Mouse (Mus musculus) c-Kit-negative CD71-positive TER-119-positive erythroid progenitor cells, embryonic 14.5 days (primary cell): Measurements from ENCODE around the gene Tcf7l2.

Source experiments
- DNase-seq: peaks from one replicate; pipeline ENCODE4 v3.0.0-alpha.2; 2013; ENCODE audit warnings: low read depth, low spot score

The Tcf7l2 gene

DNA sequence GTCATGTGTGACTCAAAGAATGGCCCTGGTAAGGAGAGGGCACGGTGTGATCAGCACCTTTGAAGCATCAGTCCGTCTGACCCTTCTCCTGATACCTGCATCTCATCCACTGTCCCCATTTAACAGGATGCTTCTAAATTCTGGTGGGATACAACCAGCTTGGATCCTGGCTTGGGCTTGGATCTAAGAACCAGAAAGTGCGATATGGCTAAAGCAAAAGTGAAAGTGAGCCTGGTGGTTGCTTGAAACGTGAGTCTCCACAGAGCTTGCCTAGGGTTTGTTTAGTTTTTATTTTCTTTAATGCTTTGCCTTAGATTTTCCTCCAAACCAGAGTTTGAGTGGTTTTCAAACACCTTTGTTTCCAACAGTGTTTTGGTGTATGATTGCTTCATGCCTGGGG, 51.4 kb downstream of the Tcf7l2 start:
- DNase-seq, result no peak

DNA sequence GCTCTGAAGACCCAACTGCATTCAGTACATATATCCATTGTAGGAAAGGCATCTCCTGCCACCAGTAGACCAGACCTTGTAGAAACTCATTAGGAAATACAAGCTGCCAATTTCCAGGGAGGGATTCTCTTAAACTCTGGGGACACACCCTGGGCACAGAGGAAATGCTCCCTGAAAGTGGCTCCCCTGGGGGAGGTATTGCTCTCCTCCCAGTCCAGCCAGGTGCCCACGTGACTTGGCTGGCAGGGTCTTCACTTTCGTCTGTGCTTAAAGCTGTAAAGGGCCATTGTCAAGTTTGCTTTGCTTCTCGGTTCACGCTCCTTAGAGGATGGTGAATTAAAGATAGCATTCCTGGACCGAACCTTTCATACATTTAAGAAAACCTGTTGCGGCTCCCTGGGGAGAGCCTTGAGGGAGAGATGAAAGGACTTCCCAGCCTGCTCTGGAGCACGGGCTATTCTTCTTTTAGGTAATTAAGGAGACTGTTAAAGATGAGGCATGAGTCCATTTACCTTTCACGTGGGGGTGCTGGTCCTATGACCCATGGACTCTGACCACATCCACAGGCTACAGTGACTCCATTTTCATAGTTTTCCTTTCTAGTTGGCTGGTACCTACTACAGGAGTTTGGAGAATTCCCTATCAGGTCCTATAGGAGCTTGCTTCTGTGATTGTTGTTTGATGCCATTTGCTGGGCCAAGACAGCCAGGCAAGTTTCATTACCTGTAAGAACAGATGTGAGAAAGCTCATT, 52.8 kb downstream of the Tcf7l2 start:
- DNase-seq, result no peak

DNA sequence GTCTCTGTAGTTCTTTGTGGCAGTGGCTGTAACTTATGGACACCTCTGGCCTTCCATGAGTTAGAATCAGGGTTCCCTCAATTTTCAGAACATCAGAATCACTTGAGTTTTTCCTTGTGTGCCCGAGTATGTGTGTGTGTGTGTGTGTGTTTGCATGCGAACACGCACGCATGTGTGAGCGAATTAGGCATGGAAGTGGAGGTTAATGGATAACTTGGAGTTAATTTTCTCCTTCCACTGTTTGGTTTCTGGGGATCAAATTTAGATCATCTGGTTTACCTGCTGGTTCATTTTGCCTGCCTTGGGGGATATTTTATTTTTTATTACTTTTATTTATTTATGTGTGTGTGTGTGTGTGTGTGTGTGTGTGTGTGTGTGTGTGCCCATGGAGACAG, 53.3 kb downstream of the Tcf7l2 start:
- DNase-seq, result no peak

DNA sequence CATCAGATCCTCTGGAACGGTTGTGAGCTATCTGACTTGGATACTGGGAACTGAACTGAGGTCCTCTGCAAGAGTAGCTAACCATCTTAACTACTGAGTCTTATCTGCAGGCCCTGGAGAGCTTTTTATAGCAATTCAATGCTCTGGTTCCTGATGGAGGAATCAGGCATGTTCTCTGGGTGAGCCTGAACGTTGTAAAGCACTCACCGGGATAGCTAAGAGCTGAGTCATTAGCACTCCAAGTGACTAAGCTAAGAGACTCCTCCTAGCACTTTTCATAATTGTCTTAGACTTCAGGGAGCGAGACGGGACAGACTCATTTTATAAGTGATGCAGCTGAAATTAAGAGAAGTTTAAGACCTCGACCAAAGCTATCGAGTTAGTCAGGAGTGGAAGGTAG, 53.7 kb downstream of the Tcf7l2 start:
- DNase-seq, result no peak

DNA sequence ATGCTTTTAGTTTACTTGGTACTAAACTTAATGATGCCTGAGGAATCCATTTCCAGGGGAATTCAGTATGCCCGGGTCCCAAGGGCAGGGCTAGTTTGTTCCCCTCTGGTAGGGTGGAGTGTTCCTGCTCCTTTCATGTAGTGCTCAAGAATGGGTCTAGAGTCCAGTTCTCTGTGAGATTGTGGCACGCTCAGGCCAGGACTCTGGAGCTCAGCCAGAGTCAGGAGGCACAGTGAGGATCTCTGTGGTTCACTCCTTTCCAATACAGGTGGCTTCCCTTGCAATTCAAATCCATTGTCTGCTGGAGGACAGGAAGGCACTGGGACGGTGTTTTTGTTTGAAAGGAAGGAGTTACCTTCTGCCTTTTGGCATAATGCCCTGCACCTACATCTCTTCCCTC, 56.2 kb downstream of the Tcf7l2 start:
- no peak for DNase-seq

- DNase-seq, result no peak
These were observed 57.8 kb downstream of the Tcf7l2 start for GRCm38 (mm10) chr19:55799411-55799810.

DNA sequence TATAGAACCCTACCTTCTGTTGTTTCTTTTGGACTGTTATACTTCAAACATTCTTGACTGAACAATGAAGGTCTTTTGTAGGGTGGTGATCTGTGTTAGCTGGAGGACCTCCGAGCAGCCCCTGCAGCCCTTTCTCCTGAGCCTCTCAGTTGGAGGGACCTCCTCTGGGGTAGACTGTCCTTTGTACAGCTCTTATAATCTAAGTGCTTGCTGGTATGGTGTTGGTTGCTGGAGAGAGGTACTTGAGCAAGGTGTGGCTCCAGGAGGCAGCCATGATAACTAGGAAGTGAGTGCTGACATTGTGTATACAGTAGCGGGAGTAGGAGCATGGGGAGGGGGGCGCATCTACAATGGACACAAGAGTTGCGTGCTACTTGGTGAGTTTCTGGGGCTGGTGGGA, 58.4 kb downstream of the Tcf7l2 start:
- no peak for DNase-seq

GRCm38 (mm10) chr19:55803121-55803520, 61.5 kb downstream of the Tcf7l2 start:
- DNase-seq, result no peak

DNA sequence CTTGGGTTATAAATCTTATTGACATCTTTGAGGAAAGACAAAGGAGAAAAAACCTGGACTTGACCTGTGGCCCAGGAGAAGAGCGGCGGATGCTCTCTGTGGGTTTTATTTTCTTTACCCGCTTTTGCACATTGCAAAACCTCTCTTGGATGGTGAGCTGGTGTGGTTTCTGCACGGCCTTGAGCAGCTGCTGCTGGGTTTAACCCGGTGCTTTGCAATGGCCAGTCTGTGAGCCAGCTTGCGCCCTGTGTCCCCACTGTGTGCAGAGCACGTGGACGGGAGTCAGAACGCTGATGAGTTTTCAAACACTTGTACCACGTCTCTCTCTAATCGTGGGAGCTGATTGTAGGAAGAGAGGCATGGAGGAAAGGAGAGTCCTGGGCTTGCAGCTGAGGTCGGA, 62.2 kb downstream of the Tcf7l2 start:
- DNase-seq, result no peak

GRCm38 (mm10) chr19:55804795-55805194, 63.2 kb downstream of the Tcf7l2 start:
- DNase-seq, result no peak

DNA sequence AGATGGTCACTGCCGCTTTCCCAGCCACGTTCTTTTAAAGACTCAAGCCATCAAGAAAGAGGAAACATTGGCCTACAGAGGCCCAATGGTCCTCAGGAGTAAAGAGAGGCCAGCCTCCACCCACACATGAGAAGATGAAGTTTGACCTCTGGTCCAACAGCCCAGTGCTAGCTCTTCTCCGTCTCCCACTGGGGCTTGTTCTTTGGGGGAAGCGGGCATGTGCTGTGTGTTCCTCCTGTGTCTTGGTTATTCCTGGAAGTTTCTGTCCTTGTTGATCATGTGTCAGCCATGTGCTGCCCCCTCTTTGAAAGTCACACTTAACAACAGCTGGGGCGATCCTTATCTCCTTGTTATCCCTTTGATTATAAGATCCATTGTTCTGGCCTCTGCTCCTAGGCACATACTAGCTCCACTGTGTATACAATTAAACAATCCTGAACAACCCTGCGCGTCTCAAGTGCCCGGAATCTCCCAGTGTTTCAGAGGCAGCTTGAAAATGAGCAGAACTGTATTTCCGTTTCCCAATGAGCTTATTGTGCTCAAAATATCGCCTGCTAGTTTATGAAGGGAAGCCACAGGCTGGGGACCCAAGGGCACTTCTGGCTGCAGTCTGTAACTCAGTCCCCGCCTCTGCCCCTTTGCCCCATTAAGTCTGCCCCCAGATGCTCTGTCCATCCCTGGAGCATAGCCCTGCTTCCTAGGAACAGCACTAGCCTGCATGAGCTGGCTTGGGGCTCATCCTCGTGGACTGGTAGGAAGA, 65.0 kb downstream of the Tcf7l2 start:
- no peak for DNase-seq

DNA sequence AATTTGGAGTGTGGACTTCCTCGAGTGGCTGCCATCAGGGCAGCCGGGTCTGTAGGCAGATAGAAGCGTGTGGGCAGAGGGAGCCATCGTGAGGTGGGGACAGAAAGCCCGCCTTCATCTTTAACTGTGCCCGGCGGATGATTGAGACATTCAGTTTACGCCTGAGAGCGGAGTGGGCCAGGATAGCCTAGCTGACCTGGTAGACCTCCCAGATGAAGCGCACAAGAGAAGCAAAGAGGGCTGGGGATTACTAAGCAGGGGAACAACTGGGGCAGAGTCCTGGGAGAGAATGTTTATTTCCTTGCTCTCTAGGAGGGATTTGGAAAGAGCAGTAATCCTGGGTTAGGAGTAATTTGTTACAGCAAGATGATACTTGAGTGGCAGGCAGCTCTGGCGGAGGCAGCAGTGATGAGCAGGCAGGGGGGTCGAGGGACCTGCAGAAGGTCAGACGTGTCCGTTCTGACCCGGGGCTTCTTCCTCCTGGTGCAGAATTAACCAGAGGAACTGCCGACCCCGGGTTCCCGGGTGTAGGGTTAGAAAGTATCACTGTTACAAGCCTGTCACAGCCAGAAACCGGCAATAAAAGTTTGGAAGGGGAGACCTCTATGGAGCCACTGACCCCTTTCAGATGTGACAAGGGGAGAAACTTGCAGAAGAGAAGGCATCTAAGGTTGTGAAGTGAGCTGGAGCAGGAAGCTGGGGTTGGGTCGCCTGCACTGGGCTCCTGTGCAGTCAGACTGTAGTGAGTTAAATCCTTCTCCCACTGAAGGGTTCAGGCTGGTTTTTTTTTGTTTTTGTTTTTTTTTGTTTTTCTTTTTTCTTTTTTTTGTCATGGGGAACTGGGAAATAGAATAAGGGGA, 65.8 kb downstream of the Tcf7l2 start:
- DNase-seq, result no peak

- no peak for DNase-seq
These were observed 66.7 kb downstream of the Tcf7l2 start for GRCm38 (mm10) chr19:55808304-55808703.

DNA sequence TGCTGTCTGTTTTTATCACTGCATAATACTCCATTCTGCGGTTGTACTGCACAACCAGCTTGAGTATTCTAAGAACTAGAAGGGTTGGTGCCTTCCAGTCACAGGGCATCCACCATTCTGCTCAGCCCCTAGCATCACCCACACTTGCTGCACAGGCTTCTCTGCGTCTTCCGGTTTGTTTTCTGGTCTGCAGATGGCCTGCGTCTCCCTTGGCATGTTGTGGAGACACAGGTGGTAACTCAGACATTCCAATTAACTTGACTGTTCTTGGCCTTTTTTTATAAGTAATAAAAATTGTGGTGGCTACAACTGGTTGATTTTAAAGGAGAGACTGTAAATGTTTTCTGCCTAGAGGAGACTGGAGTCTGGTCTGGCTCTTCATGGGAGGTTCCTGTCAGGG, 67.9 kb downstream of the Tcf7l2 start:
- DNase-seq, result no peak

- no peak for DNase-seq
These were observed 70.6 kb downstream of the Tcf7l2 start for GRCm38 (mm10) chr19:55812236-55812635.

GRCm38 (mm10) chr19:55815010-55815790, 73.6 kb downstream of the Tcf7l2 start:
- DNase-seq, result no peak

DNA sequence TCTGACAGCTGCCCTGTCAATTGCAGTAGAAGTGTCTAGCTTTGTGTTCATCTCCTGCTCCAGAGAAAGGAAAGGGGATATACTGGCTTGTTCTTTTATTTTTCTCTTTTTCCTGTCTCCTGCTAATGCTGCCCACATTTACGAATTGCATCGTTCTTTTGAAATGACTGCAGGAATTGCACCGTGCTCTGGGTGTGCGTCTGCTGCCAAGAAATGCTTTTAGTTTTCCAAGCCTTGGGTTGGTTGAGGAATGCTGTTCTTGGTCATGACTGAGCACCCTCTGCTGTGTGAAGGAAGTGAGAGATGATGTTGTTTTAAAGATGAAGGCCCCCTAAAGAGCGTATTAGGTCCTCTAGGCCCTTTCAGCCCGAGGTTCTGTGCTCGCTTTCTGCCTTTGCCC, 75.4 kb downstream of the Tcf7l2 start:
- DNase-seq, result no peak

DNA sequence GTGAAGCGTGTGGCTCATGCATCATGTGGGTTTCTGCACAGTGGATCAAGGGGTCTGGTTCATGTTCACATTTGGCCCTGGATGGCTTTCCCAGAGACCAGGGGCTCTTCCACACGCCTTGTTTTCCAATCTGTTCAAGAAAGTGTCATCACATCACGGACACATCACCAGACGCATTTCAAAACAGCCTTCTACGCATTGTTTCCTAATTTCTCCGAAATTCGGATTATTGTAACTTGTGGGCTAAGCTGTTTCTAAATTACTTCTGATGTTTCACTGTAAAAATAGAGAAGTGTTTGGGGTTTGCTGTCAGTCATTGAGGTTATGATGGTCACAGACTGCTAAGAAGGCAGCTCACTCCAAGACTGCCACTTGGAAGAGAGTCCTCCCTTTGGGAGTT, 78.6 kb downstream of the Tcf7l2 start:
- no peak for DNase-seq

DNA sequence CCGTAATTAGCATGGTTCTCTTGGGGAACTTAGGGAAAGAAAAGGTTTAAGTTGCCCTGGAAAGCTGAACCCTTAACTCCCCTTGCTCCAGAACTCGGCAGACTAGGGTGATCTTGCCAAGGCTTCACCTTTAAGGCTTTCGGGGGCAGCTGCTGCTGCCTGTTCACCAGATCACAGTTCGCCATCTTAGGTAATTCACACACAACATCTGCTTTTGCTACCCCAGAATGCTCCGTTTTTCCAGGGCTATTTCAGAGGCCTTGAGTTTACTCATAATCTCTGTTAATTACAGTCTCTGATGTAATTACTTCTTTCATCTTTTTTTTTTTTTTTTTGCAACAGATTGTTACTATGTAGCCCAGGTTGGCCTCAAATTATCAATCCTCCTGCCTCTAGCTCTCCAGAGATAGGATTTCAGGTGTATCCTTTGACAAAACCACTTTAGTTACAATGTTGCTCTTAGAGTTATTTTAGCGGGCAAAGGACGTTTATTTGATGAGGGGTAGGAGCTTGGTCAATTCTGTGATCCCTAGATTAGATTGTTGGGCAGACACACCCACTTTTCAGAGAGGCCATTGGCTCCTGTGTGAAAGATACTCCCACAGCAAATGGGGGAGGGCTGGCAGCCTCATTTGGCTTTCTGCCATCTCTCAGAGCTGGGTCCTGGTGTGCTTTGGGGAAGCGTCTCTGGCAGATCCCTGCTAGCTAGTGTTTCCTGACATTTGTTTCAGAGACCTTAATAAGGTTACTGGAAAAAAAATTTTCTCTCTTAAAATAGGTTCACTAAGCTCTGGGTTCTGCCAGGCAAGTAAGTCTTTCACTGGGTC, 83.6 kb downstream of the Tcf7l2 start:
- no peak for DNase-seq

- no peak for DNase-seq
These were observed 84.4 kb downstream of the Tcf7l2 start for GRCm38 (mm10) chr19:55825951-55826507.
